Mouse (Mus musculus) neutrophil, adult 5-6 weeks (primary cell): ENCODE measurements around the gene D430042O09Rik. TPM values are rescaled to one million over a fixed set of nuclear protein-coding genes. Genes with fewer than 3 reads are reported as not detected.

Experiments
- ATAC-seq: fragments of 151-379, 151-347 bp; 2 replicates; pipeline ENCODE4 v1.8.0; 2017; ENCODE audit warnings: mild to moderate bottlenecking, moderate TSS enrichment; ENCODE audit not compliant: insufficient number of reproducible peaks, poor library complexity, low FRiP score, severe bottlenecking; ENCODE audit errors: extremely low read depth
- total RNA-seq: library from RNA; stranded (forward); fragments of 200-1000 nt; gene quantifications from 2 replicates; pipeline ENCODE4 v1.2.3, GENCODE M21; 2017

Gene D430042O09Rik
- total RNA-seq, 1 experiment from 2014 or later: 17.1 TPM

DNA sequence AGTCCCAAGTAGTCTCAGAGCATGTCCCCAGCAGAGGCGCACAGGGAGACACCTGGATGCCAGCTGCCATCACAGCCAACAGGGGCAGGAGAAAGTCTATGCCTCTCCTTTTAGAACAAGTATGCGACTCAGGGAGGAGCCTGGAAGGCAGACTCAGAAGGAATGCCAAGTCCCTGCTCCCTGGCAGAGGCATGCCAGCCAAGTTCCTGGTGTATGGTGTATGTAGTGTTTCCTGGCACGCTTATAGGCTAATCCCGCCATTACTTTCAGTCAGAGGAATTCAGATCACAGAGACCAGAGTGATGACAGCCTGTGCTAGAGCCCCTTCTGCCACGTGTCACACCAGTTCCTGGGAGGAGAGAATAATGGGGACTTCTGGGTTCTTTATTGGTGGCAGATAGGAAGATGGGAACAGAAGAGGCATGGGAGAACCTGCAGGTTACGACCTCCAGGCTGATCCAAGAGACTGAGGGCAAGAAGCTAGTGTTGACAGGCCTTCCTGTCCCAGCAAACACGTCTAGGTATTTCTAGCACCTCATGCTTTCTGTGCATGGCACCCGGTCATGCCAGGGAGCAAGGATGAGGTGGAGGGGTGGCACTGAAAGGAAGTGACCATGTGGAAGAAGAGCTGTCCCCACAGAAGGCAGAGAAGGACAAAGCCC, 139.3 kb downstream of the D430042O09Rik start:
- ATAC-seq: no peak

DNA sequence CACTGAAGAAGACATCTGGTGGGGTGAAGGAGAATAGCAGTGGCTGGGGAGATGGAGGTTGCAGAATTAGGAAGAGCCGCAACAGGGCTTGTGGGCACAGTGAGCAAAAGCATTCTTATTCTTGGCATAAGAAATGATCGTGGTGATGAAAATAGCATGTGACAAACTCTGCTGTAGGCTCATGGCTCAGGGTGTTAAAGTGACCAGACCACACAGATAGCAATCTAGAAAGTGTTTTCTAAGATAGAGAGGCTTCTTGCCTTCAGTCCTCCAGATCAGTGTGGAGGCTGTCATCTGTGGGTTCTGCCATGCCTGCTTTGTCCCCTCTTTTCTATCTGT, 139.8 kb downstream of the D430042O09Rik start:
- ATAC-seq: no peak

DNA sequence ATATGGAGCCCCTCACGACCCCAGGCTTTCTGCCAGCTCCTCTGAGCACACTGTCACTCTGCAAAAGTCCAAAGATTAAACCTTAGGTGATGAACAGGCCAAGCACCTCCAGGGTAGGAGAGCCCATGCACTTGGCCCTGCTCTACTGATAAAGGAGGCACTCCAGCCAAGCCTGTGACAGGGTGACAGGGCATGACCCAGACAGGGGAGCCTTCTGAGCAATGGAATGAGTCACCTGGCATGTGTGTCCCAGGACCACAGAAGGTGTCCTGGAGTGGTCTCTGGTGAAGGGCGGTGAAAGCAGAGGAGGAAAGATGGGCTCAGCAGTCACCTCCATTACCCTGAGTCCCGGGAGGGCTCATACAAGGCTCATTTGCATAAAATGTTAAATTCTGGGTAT, 151.9 kb downstream of the D430042O09Rik start:
- no peak for ATAC-seq

DNA sequence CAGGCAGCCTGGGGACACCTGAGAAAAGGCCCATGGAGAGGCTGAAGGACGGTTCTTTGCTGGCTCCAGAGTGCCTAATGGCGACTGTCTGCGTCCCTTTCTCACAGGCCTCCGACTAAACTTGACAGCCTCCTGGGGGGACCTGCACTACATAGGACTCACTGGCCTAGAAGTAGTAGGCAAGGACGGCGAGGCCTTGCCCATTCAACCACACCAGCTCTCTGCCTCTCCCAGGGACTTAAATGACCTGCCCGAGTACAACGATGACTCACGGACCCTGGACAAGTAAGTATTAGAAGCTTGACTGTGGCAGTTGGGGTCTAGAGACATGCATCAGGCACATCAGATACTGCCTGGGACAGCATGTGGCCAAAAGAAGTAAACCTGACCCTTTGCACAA, 152.7 kb downstream of the D430042O09Rik start:
- no peak for ATAC-seq

DNA sequence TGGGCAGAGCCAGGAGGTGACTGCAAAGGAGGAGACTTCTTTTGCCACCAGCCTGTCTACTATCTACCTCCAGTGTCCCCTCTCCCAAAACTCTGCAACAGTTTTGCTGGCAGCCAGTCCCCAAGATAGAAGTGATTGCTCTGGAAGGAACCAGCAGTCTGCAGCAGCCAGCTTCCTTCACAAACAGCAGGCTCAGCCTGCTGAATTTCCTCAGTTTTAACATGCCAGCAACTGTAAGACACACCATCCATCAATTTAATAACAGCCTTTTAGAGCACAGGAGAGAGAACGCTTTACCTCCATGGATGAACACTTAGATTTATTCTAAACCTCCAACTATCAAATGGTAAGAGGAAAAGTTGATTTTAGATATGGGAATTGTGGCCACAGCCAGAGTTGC, 156.3 kb downstream of the D430042O09Rik start:
- no peak for ATAC-seq

DNA sequence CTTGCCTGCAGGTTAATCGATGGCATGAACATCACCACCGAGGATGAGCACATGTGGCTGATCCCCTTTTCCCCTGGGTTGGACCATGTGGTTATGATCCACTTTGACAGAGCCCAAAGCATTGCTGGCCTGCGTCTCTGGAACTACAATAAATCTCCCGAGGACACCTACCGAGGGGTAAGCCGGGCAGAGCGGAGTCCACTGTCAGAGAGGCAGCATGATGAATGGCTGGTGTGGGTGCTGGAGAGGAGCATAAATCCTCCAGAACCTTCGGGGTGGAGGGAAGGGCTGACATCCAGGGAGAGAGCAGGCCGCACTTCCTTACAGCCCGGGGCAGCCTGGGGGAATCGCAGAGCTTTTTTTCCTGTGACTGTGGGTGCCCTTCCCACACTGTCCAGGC, 157.5 kb downstream of the D430042O09Rik start:
- no peak for ATAC-seq

DNA sequence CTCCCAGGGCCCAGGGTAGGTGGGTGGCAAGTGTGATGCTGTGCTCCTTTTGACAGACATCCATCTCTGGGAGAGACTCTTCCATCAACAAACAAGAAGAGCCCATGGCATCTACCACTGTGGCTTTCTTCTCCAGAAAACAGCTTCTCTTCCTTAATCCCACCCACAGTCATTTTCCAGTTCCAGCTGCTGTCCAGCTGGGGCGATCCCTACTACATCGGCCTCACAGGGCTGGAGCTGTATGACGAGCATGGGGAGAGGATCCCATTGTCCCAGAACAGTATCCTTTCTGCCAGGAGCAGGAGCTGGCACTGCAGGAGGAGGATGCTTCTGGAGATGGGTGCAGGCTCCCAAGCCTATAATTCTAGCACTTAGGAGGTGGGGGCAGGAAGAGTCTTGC, 160.9 kb downstream of the D430042O09Rik start:
- no peak for ATAC-seq

DNA sequence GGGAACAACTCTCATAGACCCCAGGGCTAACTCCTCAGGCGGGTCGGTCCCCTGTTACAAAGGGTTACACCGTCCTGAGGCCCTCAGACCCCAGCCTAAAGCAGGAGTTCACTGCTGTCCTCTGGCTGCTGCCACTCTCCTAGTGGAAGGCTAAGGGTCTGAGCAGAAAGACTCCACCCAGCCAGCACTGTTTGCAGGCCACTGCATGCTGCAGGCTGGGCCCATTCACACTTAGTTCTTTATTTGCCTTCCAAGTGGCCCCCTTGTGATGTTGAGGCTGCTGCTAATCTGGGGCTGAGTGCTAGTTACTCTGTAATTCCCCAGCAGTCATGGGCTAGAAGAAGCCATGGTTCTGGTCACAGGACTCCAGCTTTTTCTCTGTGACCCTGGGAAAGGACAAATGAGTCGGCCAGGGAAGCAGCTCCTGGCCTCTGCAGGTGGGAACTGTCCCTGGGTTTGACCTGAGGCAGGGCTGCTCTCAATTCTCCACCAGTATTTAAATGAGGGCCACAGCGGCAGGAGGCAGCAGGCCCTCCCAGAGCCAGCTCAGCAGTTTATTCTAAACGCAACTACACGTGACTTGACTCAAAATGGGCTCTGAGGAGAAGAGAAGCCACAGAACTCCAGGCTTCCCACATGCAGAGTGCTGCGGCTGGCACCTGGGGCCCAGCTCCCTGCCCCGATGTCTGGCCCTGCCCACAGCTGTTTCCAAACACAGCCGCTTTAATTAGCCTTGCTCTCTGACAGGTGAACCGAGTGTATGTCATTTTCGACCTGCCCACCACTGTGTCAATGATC, 163.9 kb downstream of the D430042O09Rik start:
- no peak for ATAC-seq

DNA sequence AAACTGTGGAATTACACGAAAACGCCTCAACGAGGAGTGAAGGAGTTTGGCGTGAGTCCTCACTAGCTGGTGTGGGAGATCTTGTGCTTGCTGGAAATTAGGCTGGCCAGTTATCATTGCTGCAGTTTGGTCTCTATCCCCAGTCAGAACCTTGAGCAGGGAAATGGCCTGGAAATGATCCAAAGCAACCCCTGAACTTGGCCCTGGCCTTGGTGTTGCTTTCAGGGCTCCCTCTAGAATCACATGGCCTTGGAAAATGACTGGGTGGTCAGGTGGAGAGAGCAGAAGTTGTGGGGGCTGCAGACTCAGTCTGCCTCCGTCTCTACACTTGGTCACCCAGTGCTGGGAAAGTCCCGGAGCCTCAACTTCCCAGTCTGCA, 164.5 kb downstream of the D430042O09Rik start:
- no peak for ATAC-seq

DNA sequence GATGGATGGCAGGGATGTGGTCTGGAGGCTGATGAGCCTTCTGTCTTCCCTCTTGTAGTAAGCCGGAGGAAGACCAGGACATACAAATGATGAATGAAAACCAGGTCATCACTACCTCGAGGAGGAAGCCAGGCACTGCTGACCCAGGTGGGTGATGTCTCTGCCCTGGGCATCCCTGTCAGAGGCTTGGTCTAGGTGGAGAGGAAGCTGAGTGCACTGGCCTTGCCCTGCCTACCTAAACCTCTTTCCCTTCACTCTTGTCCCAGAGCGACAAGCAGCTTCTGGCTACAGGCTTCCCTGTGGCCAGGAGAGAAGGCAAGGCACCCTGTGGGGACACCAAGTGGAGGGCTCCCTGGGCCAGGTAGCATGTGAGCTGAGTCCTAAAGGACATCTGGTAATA, 165.2 kb downstream of the D430042O09Rik start:
- ATAC-seq: no peak

DNA sequence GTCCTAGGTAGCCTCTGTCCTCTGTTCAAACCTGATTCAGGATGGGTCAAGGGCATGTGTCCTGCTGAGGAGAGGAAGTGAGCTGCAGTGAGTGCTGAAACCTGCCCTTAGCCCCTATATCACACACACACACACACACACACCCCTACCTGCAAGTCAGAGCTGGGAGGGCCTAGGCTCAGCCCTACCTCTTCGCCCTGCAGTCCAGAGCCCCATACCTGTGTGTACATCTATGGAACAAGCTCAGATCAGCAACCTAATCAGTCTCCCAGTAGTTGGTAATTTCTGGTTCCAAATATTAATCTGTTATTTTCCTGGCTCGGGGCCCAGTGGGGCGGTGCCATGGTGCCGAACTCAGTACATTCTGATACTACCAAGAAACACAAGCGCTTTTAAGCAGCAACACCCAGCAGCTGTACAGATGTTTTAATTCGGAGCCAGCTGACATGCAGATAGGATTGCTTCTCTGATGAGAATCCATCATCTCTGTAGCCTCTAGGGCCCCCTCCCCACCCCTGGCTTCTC, 166.3 kb downstream of the D430042O09Rik start:
- no peak for ATAC-seq

DNA sequence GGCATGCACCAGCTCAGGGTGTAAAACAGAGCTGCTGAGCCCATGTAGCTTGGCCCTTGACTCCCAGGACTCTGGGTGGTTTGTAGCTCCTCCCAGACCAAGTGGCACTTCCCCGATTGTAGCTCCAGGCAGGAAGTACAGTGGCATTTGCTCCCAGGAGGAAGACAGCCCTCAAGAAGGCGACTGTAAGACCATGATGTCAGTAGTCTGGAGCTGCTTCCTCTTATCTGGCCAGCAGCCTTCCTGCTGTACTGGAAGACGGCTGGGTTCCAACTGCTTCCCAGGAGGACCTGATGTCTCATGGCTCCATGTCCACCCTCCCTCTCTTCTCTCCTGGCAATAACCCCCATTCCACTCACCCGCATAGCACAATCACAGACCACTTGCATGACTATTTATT, 170.4 kb downstream of the D430042O09Rik start:
- no peak for ATAC-seq

DNA sequence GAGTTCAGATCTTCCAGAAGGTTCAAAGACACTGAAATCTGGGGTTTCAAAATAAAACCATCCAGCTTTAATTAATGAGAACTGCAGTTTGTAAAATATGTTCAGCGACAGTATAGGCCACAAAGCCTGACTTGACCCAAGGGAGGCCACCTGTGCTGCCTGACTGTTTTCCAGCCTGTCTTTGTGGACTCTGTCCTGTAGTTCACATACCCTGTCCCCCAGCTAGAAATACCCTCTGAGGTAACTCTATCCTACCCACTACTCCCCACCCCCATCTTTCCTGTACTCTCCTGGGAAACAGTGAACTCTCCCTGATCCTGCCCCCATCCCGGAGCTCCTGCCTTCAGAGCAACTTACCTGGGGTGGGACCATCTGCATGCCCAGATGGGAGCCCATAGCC, 175.5 kb downstream of the D430042O09Rik start:
- no peak for ATAC-seq

DNA sequence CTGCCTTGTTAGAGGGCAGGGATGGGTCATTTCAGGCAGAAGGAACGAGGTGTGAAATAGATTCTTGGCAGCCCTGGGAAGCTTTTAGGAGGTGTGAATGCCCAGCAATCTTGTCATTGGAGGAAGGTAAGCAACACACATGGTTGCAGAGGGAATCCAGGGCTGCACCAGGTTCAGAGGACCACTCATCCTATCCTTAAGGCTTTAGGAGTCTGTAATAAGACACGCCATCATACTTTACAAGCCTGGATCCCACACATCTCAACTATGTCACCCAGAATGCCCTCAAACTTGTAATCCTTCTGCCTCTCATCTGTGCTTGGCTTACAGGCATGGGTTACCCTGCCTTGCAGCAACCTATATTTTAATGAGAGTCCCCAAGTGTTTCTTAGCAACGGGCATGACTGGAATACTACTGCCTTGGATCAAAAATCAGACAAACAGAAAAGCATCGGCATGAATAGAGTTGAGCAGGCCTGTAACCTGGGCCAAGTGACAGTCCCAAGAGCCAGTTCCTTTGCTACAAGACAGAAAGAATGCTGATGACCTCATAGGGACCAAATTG, 178.5 kb downstream of the D430042O09Rik start:
- ATAC-seq: no peak

DNA sequence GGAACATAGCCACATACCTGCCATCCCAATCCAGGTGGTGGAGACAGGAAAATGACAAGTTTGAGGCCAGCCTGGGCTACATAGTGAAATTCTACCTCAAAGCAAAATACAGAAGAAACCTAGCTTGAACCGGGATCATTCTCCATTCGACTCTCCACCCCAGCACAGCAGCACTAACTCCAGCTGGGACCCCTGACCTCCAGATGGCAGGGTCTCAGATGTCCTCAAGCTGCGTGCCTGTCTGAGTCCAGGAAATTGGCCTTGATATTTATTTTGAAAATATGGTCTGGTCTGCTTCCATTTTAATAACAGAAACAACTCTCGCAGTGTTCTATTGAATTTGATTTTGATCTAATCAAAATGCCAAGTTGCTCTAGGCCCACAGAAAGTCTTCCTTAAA, 179.4 kb downstream of the D430042O09Rik start:
- no peak for ATAC-seq

DNA sequence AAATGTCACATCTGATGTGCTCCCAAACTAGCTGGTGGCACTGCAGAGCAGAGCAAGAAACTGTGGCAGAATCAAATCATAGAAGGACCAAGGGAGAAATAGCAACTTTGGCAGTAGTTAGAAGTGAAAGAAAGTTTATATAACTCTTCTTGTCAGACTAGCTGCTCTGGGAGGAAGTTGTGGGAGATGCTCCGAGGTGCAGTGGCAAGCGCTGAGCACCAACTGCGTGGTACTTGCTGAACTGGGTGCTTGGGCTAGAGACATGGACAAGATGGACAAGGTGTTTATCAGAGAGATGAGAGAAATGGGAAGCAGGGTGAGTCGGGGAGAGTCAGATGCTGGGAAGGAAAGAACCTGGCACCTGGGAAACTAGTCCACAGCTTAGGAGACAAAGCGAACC, 180.1 kb downstream of the D430042O09Rik start:
- ATAC-seq: no peak

DNA sequence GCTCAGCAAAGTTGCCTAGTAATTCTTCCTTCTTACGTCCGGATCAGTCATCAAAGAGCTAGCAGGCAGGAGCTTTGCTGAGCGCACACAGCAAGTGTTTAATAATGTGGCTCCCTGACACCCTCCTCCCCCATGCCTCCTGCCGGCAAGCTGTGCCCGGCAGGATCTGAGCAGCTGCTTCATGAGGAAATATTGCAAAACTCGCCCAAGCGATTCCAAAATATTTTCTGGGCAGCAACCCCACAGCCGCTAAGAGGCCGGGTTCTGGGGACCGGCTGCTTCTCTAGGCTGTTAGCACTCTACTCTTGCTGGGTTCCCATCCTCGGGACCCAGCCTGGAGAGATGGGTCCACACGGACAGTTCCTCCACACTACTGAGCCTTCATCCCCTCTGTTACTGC, 180.7 kb downstream of the D430042O09Rik start:
- no peak for ATAC-seq

DNA sequence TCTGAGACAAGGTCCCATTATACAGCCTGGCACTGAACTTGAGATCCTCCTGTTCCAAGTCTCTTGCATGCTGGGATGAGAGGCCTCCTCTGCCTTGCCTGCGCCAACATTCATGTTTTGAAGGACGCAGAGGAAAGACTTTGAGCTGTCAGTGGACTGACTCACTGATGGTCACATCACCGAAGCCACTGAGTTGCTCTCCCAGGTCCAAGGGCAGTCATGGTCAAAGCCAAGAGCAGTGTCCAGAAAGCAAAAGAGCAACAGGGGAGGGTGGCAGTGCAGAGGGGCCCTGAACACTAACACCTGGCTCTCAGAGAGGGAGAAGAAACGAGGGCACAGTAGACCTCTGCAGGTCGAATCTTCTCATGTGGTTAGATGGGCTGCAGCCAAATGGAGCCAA, 185.9 kb downstream of the D430042O09Rik start:
- no peak for ATAC-seq

DNA sequence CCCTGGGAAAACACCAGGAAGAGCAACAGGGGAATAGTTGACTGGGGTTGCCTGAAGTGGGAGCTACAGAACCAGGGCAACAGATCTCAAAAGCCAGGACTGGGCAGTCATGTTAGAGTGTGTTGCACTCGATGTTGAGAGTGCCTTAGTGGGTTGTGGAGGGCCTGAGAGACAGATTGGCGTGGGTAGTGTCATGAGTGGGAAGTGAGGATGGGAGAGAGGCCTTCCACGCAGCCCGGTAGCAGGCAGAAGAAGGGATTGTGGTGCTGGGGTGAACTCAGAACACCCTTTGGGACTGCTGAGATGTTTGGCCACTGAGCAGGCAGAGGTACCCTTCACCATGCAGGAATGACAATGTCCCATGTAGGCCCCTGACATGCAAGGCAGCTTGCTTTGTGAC, 189.4 kb downstream of the D430042O09Rik start:
- no peak for ATAC-seq

DNA sequence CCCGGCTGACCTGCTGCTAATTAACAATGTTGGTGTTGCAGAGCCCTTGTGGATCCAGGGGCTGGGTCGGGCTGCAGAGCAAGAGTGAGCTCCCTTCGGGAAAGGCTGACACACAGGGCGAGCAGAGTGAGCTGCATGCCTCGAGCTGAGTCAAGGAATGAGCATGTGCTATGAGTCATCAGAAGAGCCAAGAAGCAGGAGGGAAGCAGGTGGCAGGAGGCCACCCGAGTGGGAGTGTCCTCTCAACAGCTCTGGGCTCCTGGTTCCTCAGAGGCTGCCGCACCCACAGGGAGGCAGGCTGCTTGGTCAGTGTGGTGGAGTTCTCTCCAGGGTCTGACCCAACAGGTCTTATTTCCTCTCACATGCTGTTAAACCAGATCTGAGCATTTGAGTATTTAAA, 191.3 kb downstream of the D430042O09Rik start:
- no peak for ATAC-seq
